Mouse (Mus musculus): ENCODE measurements around the gene Atg7. TPM values are rescaled to one million over a fixed set of nuclear protein-coding genes. Genes with fewer than 3 reads are reported as not detected.

Atg7 gene
- polyA plus RNA-seq, 1 experiment = 14.7 TPM

DNA sequence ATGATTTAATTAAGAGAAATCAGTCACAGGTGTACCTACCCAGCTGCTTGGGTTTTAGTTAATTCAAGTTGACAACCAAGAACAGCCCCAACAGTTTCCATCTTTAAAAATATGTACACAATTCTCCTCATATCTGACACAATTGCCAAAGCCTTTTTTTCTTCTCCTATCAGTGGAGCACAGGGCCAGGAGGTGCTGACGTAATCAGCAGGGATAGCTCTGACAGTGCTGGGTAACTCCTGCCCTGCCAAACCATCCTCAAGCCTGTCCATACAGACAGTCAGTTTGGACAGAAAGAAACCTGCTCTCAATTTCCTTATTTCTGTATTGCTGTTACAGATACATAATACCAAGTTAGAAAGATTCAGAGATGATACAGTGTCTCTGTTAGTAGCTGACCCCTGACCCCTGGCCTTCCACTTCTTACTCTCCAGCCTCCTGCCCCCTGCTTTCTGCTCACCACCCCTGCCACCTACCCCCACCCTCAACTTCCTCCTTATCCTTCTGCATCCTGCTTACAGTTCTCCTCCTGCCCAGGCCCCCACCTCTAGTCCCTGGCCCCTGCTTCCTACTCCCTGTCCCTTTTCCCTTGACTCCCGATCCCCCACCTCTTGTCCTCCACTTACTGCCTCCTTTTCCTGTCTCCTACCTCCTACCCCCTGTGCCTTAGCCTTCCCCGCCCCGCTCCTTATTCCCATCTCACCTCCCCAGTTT lies 16.5 kb downstream of the Atg7 start:
- no peak overlapping the region for H3K4me3 ChIP-seq (ENCODE audit: insufficient read depth, poor library complexity, severe bottlenecking)
- no peaks in the 10 kb centered on the region for H3K79me2 ChIP-seq (ENCODE audit: control insufficient read depth, insufficient read depth)
- H3K36me3 ChIP-seq (ENCODE audit: control insufficient read depth, insufficient read depth) = no peaks in the 10 kb centered on the region
- H3ac ChIP-seq (ENCODE audit: control insufficient read depth, insufficient read length, low read depth) = no peak overlapping the region
- no peaks in the 10 kb centered on the region for H3K79me3 ChIP-seq (ENCODE audit: low read depth)
- TF ChIP-seq MYOG (IDR thresholded peaks at IDR 0.05; ENCODE audit: control insufficient read depth, extremely low read depth, insufficient read length) (no peak), FOSL1 (IDR thresholded peaks at IDR 0.05; ENCODE audit: insufficient read depth, low read length, poor library complexity, severe bottlenecking) (no peak), CEBPB (IDR thresholded peaks at IDR 0.05; ENCODE audit: low read depth) (no peak), CTCF (IDR thresholded peaks at IDR 0.05; ENCODE audit: control insufficient read depth, insufficient read depth, insufficient read length) (no peak), MYOD1 (IDR thresholded peaks at IDR 0.05; ENCODE audit: control insufficient read depth, insufficient read length, low read depth) (no peak), MAX (IDR thresholded peaks at IDR 0.05) (no peak), USF1 (IDR thresholded peaks at IDR 0.05; ENCODE audit: low read depth) (no peak)
- H3K27me3 ChIP-seq (ENCODE audit: control insufficient read depth, insufficient read depth, insufficient read length) = no peaks in the 10 kb centered on the region

DNA sequence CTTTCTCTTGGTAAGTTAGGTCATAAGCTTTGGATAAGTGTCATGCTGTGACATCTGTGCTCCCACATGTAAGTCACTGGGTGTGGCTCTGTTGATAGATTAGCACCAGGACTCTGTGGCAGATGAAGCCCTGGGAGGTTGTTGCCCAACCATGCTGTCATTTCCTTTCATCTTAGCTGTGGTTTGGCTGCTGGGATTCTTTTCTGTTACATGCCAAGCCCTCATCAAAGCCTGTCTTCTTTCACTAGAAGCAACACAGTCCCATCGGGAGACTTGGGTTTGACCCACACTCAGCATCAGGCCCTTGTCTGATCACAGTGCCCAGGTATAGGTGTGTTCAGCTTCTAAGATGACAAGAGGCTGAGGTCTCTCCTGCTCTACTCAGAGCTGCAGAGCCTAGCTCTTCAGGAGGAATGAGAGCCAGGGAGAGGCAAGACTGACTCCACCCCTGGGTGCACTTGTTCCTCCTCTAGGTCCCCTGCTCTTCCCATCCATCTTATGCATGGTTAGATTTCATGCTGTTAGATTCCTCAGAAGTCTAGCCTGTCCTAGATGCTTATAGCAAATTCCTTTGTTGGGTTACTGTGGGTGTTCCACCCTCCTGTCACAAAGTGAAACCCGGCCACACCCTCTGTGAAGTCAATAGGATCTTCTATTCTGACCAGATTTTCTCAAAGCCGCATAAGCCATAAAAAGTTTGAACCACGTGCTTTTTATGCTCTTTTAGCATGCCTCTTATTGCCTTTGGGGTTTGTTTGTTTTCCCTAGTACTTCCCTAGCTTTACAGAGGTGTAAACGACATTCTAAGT lies 17.3 kb downstream of the Atg7 start:
- H3K79me3 ChIP-seq (ENCODE audit: low read depth) = no peaks in the 10 kb centered on the region
- no peaks in the 10 kb centered on the region for H3K79me2 ChIP-seq (ENCODE audit: control insufficient read depth, insufficient read depth)
- H3K4me3 ChIP-seq (ENCODE audit: insufficient read depth, poor library complexity, severe bottlenecking) = no peak overlapping the region
- H3K36me3 ChIP-seq (ENCODE audit: control insufficient read depth, insufficient read depth) = no peaks in the 10 kb centered on the region
- TF ChIP-seq CEBPB (IDR thresholded peaks at IDR 0.05; ENCODE audit: low read depth) (peak; percentile 89), MYOD1 (IDR thresholded peaks at IDR 0.05; ENCODE audit: control insufficient read depth, insufficient read length, low read depth) (no peak)
- no peaks in the 10 kb centered on the region for H3K27me3 ChIP-seq (ENCODE audit: control insufficient read depth, insufficient read depth, insufficient read length)
- no peak overlapping the region for H3ac ChIP-seq (ENCODE audit: control insufficient read depth, insufficient read length, low read depth)

GRCm38 (mm10) chr6:114663707-114664106 lies 20.8 kb downstream of the Atg7 start:
- no peak for TF ChIP-seq MYOG (IDR thresholded peaks at IDR 0.05; ENCODE audit: control insufficient read depth, extremely low read depth, insufficient read length)
- no peak for TF ChIP-seq CEBPB (IDR thresholded peaks at IDR 0.05; ENCODE audit: low read depth)
- no peak for TF ChIP-seq USF1 (IDR thresholded peaks at IDR 0.05; ENCODE audit: low read depth)
- Histone ChIP-seq H3K79me3 (ENCODE audit: low read depth) (no peaks in the 10 kb centered on the region), H3ac (ENCODE audit: control insufficient read depth, insufficient read length, low read depth) (no peak overlapping the region), H3K4me3 (ENCODE audit: insufficient read depth, poor library complexity, severe bottlenecking) (no peak overlapping the region), H3K36me3 (ENCODE audit: control insufficient read depth, insufficient read depth) (no peaks in the 10 kb centered on the region), H3K79me2 (ENCODE audit: control insufficient read depth, insufficient read depth) (no peaks in the 10 kb centered on the region), H3K27me3 (ENCODE audit: control insufficient read depth, insufficient read depth, insufficient read length) (no peaks in the 10 kb centered on the region)

GRCm38 (mm10) chr6:114664716-114665115 lies 21.8 kb downstream of the Atg7 start:
- no peaks in the 10 kb centered on the region for H3K27me3 ChIP-seq (ENCODE audit: control insufficient read depth, insufficient read depth, insufficient read length)
- H3K4me3 ChIP-seq (ENCODE audit: insufficient read depth, poor library complexity, severe bottlenecking) = no peak overlapping the region
- H3K79me3 ChIP-seq (ENCODE audit: low read depth) = no peaks in the 10 kb centered on the region
- TF ChIP-seq CEBPB (IDR thresholded peaks at IDR 0.05; ENCODE audit: low read depth) = no peak
- no peak for TF ChIP-seq USF1 (IDR thresholded peaks at IDR 0.05; ENCODE audit: low read depth)
- no peak for TF ChIP-seq CTCF (IDR thresholded peaks at IDR 0.05; ENCODE audit: control insufficient read depth, insufficient read depth, insufficient read length)
- TF ChIP-seq MAX (IDR thresholded peaks at IDR 0.05) = no peak
- TF ChIP-seq MYOG (IDR thresholded peaks at IDR 0.05; ENCODE audit: control insufficient read depth, extremely low read depth, insufficient read length) = no peak
- no peak for TF ChIP-seq FOSL1 (IDR thresholded peaks at IDR 0.05; ENCODE audit: insufficient read depth, low read length, poor library complexity, severe bottlenecking)
- TF ChIP-seq MYOD1 (IDR thresholded peaks at IDR 0.05; ENCODE audit: control insufficient read depth, insufficient read length, low read depth) = no peak
- no peaks in the 10 kb centered on the region for H3K79me2 ChIP-seq (ENCODE audit: control insufficient read depth, insufficient read depth)
- no peaks in the 10 kb centered on the region for H3K36me3 ChIP-seq (ENCODE audit: control insufficient read depth, insufficient read depth)
- no peak overlapping the region for H3ac ChIP-seq (ENCODE audit: control insufficient read depth, insufficient read length, low read depth)

DNA sequence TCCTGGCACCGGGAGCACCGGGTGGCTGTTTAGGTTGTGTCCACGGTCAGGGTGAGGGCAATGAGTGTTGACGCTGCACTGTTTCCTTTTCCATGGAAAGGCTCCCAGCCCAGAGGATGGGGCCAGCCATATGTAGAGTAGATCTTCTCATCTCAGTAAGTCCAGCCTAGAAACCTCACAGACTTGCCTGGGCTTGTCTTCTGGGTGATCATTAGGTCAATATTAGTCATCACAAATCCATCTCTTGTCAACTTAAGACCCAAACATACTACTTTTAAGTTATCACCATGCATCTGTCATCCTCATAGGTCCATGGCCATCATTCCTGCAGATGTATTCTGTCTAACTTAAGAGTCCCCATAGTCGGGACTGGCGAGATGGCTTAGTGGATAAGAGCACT lies 24.6 kb downstream of the Atg7 start:
- Histone ChIP-seq H3ac (ENCODE audit: control insufficient read depth, insufficient read length, low read depth) (no peak overlapping the region), H3K79me3 (ENCODE audit: low read depth) (no peaks in the 10 kb centered on the region), H3K36me3 (ENCODE audit: control insufficient read depth, insufficient read depth) (no peaks in the 10 kb centered on the region), H3K4me3 (ENCODE audit: insufficient read depth, poor library complexity, severe bottlenecking) (no peak overlapping the region), H3K79me2 (ENCODE audit: control insufficient read depth, insufficient read depth) (no peaks in the 10 kb centered on the region), H3K27me3 (ENCODE audit: control insufficient read depth, insufficient read depth, insufficient read length) (no peaks in the 10 kb centered on the region)
- TF ChIP-seq USF1 (IDR thresholded peaks at IDR 0.05; ENCODE audit: low read depth) = no peak
- no peak for TF ChIP-seq MAX (IDR thresholded peaks at IDR 0.05)
- TF ChIP-seq CTCF (IDR thresholded peaks at IDR 0.05; ENCODE audit: control insufficient read depth, insufficient read depth, insufficient read length) = no peak
- no peak for TF ChIP-seq MYOD1 (IDR thresholded peaks at IDR 0.05; ENCODE audit: control insufficient read depth, insufficient read length, low read depth)
- TF ChIP-seq FOSL1 (IDR thresholded peaks at IDR 0.05; ENCODE audit: insufficient read depth, low read length, poor library complexity, severe bottlenecking) = no peak
- no peak for TF ChIP-seq MYOG (IDR thresholded peaks at IDR 0.05; ENCODE audit: control insufficient read depth, extremely low read depth, insufficient read length)
- no peak for TF ChIP-seq CEBPB (IDR thresholded peaks at IDR 0.05; ENCODE audit: low read depth)

- H3K4me3 ChIP-seq (ENCODE audit: insufficient read depth, poor library complexity, severe bottlenecking) = no peak overlapping the region
- H3K79me2 ChIP-seq (ENCODE audit: control insufficient read depth, insufficient read depth) = no peaks in the 10 kb centered on the region
- H3K27me3 ChIP-seq (ENCODE audit: control insufficient read depth, insufficient read depth, insufficient read length) = no peaks in the 10 kb centered on the region
- H3K36me3 ChIP-seq (ENCODE audit: control insufficient read depth, insufficient read depth) = no peaks in the 10 kb centered on the region
- no peaks in the 10 kb centered on the region for H3K79me3 ChIP-seq (ENCODE audit: low read depth)
- H3ac ChIP-seq (ENCODE audit: control insufficient read depth, insufficient read length, low read depth) = no peak overlapping the region
- no peak for TF ChIP-seq CTCF (IDR thresholded peaks at IDR 0.05; ENCODE audit: control insufficient read depth, insufficient read depth, insufficient read length)
- no peak for TF ChIP-seq MYOD1 (IDR thresholded peaks at IDR 0.05; ENCODE audit: control insufficient read depth, insufficient read length, low read depth)
- TF ChIP-seq CEBPB (IDR thresholded peaks at IDR 0.05; ENCODE audit: low read depth) = no peak
- TF ChIP-seq FOSL1 (IDR thresholded peaks at IDR 0.05; ENCODE audit: insufficient read depth, low read length, poor library complexity, severe bottlenecking) = no peak
- no peak for TF ChIP-seq MYOG (IDR thresholded peaks at IDR 0.05; ENCODE audit: control insufficient read depth, extremely low read depth, insufficient read length)
- no peak for TF ChIP-seq MAX (IDR thresholded peaks at IDR 0.05)
- no peak for TF ChIP-seq USF1 (IDR thresholded peaks at IDR 0.05; ENCODE audit: low read depth)
Observed at GRCm38 (mm10) chr6:114674771-114675170, 31.9 kb downstream of the Atg7 start.

All from C2C12 (cell line).